Mouse (Mus musculus): ENCODE data around the gene Apod. TPM values are rescaled to one million over a fixed set of nuclear protein-coding genes. Genes with fewer than 3 reads are reported as not detected.
"Not testable (repeated sequence)": the region's sequence is repeated elsewhere in the genome, so short reads cannot be mapped to it uniquely, and the experiment has no call there.

The Apod gene
- total and polyA plus RNA-seq, 2 experiments from 2014 or later, result 68.5 to 293 TPM

DNA sequence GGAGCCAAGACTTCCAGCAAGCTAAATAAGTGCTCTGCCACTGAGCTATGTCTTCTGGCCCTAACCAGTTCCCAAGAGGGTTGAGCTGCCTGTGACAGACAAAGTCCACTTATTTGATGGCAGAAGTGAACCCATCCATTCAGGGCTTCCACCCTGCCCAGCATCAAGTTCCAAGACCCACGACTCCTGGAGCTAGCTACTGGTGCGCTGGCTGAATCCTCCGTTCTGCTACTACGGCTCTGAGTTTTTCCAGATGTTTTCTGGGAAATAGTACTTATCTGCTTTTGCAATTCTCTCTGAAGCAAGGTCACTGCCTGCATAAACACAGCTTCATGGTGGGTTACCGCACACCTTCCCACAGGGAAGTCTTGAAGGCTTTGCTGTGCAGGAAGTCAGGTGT lies 11.4 kb upstream of the Apod start:
- WGBS, result 88% methylated on average over 5 of the region's 5 CpGs
- Histone ChIP-seq H3K27me3 (ENCODE audit: insufficient read depth, low read length) (no peaks in the 10 kb centered on the region), H3K4me2 (ENCODE audit: low read depth, low read length) (no peak overlapping the region), H3K36me3 (ENCODE audit: insufficient read depth, low read length) (no peaks in the 10 kb centered on the region), H3K9ac (replicated peaks; ENCODE audit: low read length) (no peak overlapping the region), H3K4me3 (ENCODE audit: low read length) (no peak overlapping the region), H3K9me3 (ENCODE audit: low read length) (no peaks in the 10 kb centered on the region), H3K4me1 (ENCODE audit: insufficient read depth, low read length) (no peaks in the 10 kb centered on the region), H3K27ac (no peak overlapping the region)
- DNase-seq (ENCODE audit: low spot score) (no peak), ATAC-seq (no peak)
- TF ChIP-seq CTCF (IDR thresholded peaks at IDR 0.05; ENCODE audit: low read depth), result no peak

DNA sequence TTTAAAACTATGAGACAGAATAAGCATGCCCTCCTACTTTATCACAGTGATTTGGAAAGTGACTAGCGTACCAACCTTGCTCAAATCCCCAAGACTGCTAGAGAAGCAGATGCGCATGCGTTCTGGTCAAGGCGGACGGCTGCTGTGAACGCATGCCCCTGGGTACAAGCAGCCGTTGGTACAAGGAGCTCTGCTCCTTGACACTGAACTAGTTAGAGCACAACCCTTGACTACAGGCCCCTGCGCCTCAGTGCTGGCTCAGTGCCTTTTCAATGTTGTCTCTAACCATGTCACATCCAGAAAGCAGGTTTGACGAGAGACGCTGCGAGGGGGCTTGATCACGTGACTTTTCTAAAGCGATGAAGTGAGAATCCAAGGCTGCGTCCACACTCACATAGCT lies 10.5 kb upstream of the Apod start:
- H3K4me1 ChIP-seq (ENCODE audit: insufficient read depth, low read length), result no peaks in the 10 kb centered on the region
- H3K27ac ChIP-seq, result no peak overlapping the region
- ATAC-seq, result no peak
- no peak overlapping the region for H3K9ac ChIP-seq (replicated peaks; ENCODE audit: low read length)
- no peaks in the 10 kb centered on the region for H3K9me3 ChIP-seq (ENCODE audit: low read length)
- WGBS, result 92% methylated on average over 14 of the region's 14 CpGs
- TF ChIP-seq CTCF (IDR thresholded peaks at IDR 0.05; ENCODE audit: low read depth), result no peak
- H3K4me2 ChIP-seq (ENCODE audit: low read depth, low read length), result no peak overlapping the region
- no peak overlapping the region for H3K4me3 ChIP-seq (ENCODE audit: low read length)
- no peaks in the 10 kb centered on the region for H3K27me3 ChIP-seq (ENCODE audit: insufficient read depth, low read length)
- DNase-seq (ENCODE audit: low spot score), result no peak
- no peaks in the 10 kb centered on the region for H3K36me3 ChIP-seq (ENCODE audit: insufficient read depth, low read length)

GRCm38 (mm10) chr16:31321501-31321900 lies 6.9 kb upstream of the Apod start:
- H3K9me3 ChIP-seq (ENCODE audit: low read length), result no peaks in the 10 kb centered on the region
- no peak overlapping the region for H3K9ac ChIP-seq (replicated peaks; ENCODE audit: low read length)
- H3K4me3 ChIP-seq (ENCODE audit: low read length), result no peak overlapping the region
- no peak for TF ChIP-seq CTCF (IDR thresholded peaks at IDR 0.05; ENCODE audit: low read depth)
- DNase-seq (ENCODE audit: low spot score), result no peak
- no peaks in the 10 kb centered on the region for H3K36me3 ChIP-seq (ENCODE audit: insufficient read depth, low read length)
- 72% methylated on average over 4 of the region's 4 CpGs for WGBS
- H3K27me3 ChIP-seq (ENCODE audit: insufficient read depth, low read length), result no peaks in the 10 kb centered on the region
- no peak for ATAC-seq
- no peak overlapping the region for H3K4me2 ChIP-seq (ENCODE audit: low read depth, low read length)
- no peak overlapping the region for H3K27ac ChIP-seq
- H3K4me1 ChIP-seq (ENCODE audit: insufficient read depth, low read length), result no peaks in the 10 kb centered on the region

GRCm38 (mm10) chr16:31320954-31321353 lies 6.3 kb upstream of the Apod start:
- no peak overlapping the region for H3K4me3 ChIP-seq (ENCODE audit: low read length)
- no peak for TF ChIP-seq CTCF (IDR thresholded peaks at IDR 0.05; ENCODE audit: low read depth)
- H3K27me3 ChIP-seq (ENCODE audit: insufficient read depth, low read length), result no peaks in the 10 kb centered on the region
- 79% methylated on average over 7 of the region's 7 CpGs for WGBS
- no peak overlapping the region for H3K4me2 ChIP-seq (ENCODE audit: low read depth, low read length)
- no peaks in the 10 kb centered on the region for H3K9me3 ChIP-seq (ENCODE audit: low read length)
- DNase-seq (ENCODE audit: low spot score), result no peak
- ATAC-seq, result no peak
- no peak overlapping the region for H3K27ac ChIP-seq
- no peaks in the 10 kb centered on the region for H3K36me3 ChIP-seq (ENCODE audit: insufficient read depth, low read length)
- no peaks in the 10 kb centered on the region for H3K4me1 ChIP-seq (ENCODE audit: insufficient read depth, low read length)
- no peak overlapping the region for H3K9ac ChIP-seq (replicated peaks; ENCODE audit: low read length)

DNA sequence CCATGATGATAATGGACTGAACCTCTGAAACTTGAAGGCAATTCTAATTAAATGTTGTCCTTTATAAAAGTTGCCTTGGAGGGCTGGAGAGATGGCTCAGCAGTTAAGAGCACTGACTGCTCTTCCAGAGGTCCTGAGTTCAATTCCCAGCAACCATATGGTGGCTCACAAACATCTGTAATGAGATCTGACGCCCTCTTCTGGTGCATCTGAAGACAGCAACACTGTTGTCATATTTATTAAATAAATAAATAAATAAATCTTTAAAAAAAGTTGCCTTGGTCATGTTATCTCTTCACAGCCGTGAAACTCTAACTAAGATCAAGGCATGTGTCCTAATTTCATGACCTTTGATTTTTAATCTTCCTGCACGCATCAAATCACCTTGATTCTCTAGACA lies 5.1 kb upstream of the Apod start:
- not testable (repeated sequence) for H3K4me2 ChIP-seq (ENCODE audit: low read depth, low read length); H3K4me3 ChIP-seq (ENCODE audit: low read length); H3K27ac ChIP-seq; ATAC-seq; H3K36me3 ChIP-seq (ENCODE audit: insufficient read depth, low read length); H3K9ac ChIP-seq (replicated peaks; ENCODE audit: low read length); H3K9me3 ChIP-seq (ENCODE audit: low read length); H3K27me3 ChIP-seq (ENCODE audit: insufficient read depth, low read length); H3K4me1 ChIP-seq (ENCODE audit: insufficient read depth, low read length); DNase-seq (ENCODE audit: low spot score)
- WGBS, result 75% methylated on average over 3 of the region's 3 CpGs

GRCm38 (mm10) chr16:31319316-31319715 lies 4.7 kb upstream of the Apod start:
- H3K27me3 ChIP-seq (ENCODE audit: insufficient read depth, low read length), result no peaks in the 10 kb centered on the region
- 67% methylated on average over 4 of the region's 4 CpGs for WGBS
- H3K4me2 ChIP-seq (ENCODE audit: low read depth, low read length), result no peak overlapping the region
- DNase-seq (ENCODE audit: low spot score), result no peak
- no peak overlapping the region for H3K27ac ChIP-seq
- no peaks in the 10 kb centered on the region for H3K9me3 ChIP-seq (ENCODE audit: low read length)
- no peak for TF ChIP-seq CTCF (IDR thresholded peaks at IDR 0.05; ENCODE audit: low read depth)
- H3K4me1 ChIP-seq (ENCODE audit: insufficient read depth, low read length), result 0 out of 2 replicates have a peak, but pooled peaks cover 8% of the 10 kb centered on the region
- H3K4me3 ChIP-seq (ENCODE audit: low read length), result no peak overlapping the region
- no peak overlapping the region for H3K9ac ChIP-seq (replicated peaks; ENCODE audit: low read length)
- no peaks in the 10 kb centered on the region for H3K36me3 ChIP-seq (ENCODE audit: insufficient read depth, low read length)
- no peak for ATAC-seq

DNA sequence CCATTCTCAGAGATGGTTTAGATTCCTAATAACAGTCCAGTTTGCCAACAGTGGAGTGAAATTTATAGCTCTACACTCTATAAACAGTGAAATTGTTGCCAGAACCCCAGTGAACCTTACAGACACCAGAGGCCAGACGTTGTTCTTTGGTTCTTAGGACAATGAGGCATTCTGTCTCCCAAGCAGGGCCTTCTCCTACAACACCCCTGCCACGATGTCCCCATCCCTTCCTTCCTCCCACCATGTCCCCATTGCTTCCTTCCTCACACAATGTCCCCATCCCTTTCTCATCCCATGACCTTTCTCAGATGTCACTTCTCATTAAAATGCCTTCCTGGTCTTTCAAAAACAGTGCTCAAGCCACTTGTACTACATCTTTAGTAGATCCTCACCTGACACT lies 3.8 kb upstream of the Apod start:
- Histone ChIP-seq H3K4me2 (ENCODE audit: low read depth, low read length) (no peak overlapping the region), H3K4me3 (ENCODE audit: low read length) (no peak overlapping the region), H3K36me3 (ENCODE audit: insufficient read depth, low read length) (no peaks in the 10 kb centered on the region), H3K9ac (replicated peaks; ENCODE audit: low read length) (no peak overlapping the region), H3K4me1 (ENCODE audit: insufficient read depth, low read length) (0 out of 2 replicates have a peak, but pooled peaks cover 8% of the 10 kb centered on the region), H3K27me3 (ENCODE audit: insufficient read depth, low read length) (no peaks in the 10 kb centered on the region), H3K27ac (no peak overlapping the region), H3K9me3 (ENCODE audit: low read length) (no peaks in the 10 kb centered on the region)
- no peak for DNase-seq (ENCODE audit: low spot score)
- ATAC-seq, result no peak
- whole genome bisulfite sequencing, result 75% methylated on average over 2 of the region's 2 CpGs
- TF ChIP-seq CTCF (IDR thresholded peaks at IDR 0.05; ENCODE audit: low read depth), result no peak

DNA sequence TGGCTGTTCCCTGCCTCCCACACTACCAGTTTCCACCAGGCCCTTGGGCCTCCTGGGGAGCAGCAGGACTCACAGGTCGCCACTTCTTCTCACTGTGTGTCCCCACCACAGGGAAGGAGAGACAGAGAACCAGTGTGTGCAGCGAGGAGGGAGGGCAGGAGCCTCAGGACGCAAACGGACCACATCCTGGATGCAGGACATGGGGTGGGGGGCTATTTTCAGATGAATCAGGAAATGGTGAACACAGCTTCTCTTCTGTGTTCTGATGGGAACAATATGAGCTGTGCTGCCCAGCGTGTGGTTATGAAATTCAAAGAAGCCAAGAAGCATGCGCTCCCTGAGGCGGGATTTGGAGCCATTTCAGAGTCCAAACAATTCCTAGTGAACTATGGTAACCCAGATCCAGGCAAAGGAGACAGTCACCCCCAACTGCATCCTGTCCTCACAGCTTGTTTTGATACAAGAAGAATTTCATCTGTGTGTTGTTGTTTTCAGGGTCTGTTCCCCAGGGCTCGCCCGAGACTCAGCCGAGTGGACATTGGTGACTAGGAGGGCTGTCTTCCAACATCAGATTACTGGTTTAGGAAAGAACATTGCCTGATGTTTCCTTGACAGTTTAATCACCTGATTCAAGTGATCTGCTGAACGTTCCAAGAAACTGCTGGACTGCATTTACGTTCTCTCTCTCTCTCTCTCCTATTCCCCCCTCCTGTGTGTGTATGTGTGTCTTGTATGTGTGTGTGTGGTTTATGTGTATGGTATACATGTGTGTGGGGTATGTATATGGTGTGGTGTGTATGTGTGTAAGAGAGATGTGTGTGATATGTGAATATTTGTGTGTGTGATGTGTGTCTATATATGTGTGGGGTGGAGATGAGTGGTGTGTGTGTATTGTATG lies 1.9 kb upstream of the Apod start:
- not testable (repeated sequence) for H3K4me2 ChIP-seq (ENCODE audit: low read depth, low read length); H3K9ac ChIP-seq (replicated peaks; ENCODE audit: low read length); H3K27me3 ChIP-seq (ENCODE audit: insufficient read depth, low read length); H3K4me1 ChIP-seq (ENCODE audit: insufficient read depth, low read length); H3K4me3 ChIP-seq (ENCODE audit: low read length); H3K36me3 ChIP-seq (ENCODE audit: insufficient read depth, low read length); H3K9me3 ChIP-seq (ENCODE audit: low read length)
- peak overlapping the region; percentile 54; the same call in 1 of the 2 replicates for H3K27ac ChIP-seq
- DNase-seq (ENCODE audit: low spot score) (peak; percentile 41), ATAC-seq (peak; percentile 56; the same call in 1 of the 2 replicates)
- WGBS, result 44% methylated on average over 12 of the region's 12 CpGs

Data from hindbrain, postnatal 0 days (tissue).